In genomic region chrX:169992951-169993547, GRCm38 (mm10) we compare ENCODE assay signal across 8 mouse cellular contexts. TPM values are rescaled to one million over a fixed set of nuclear protein-coding genes. Genes with fewer than 3 reads are reported as not detected.
DNase-seq lines count a peak whose midpoint lies in the region.

No protein-coding gene starts in this region.

- peak; percentile 69 for DNase-seq in CD4-positive helper T cell, adult 2 months (ENCODE audit: low read depth, low spot score)
- peak; percentile 56 to 67 for DNase-seq in adrenal gland, adult (ENCODE audit: inconsistent age in 2 of 2, low spot score in 1 of 2)
- peak; percentile 69 for DNase-seq in cerebellum, adult 9-11 months
- DNase-seq in gonadal fat pad, adult 2 months (ENCODE audit: low read depth), result peak; percentile 23
- DNase-seq in layer of hippocampus, adult 11-12 months (ENCODE audit: low spot score), result peak; percentile 51
- DNase-seq in naive thymus-derived CD4-positive, alpha-beta T cell, adult 2 months (ENCODE audit: low read depth), result peak; percentile 75
- peak; percentile 66 for DNase-seq in testis, postnatal 10 days (ENCODE audit: low spot score)
- DNase-seq in urinary bladder, postnatal 25 days (ENCODE audit: low spot score), result peak; percentile 39

RNA-seq across cellular contexts. Expression of gene Gm21887, which starts 16.4 kb away (rescaled TPM):
- polyA plus RNA-seq in gonadal fat pad, adult 2 months (2012; rRNA removed), result 106 and 190 TPM in 2 replicates

Comparison
In these comparisons a context has a peak if more than half of its experiments do, and no peak if none do; other contexts are left out.
1. Peak in every context shown above with its lines: DNase-seq.
2. DNase-seq: peak in every context shown above with its lines; median percentile 75 in naive thymus-derived CD4-positive, alpha-beta T cell, adult 2 months; 69 in CD4-positive helper T cell, adult 2 months; 69 in cerebellum, adult 9-11 months; 66 in testis, postnatal 10 days; 62 in adrenal gland, adult; 51 in layer of hippocampus, adult 11-12 months; 39 in urinary bladder, postnatal 25 days; 23 in gonadal fat pad, adult 2 months.